Mouse (Mus musculus): ENCODE measurements around the gene Dbndd1. TPM values are rescaled to one million over a fixed set of nuclear protein-coding genes. Genes with fewer than 3 reads are reported as not detected.

The Dbndd1 gene
- polyA plus RNA-seq, 1 experiment from 2014 or later, result 0.15 TPM

- no peak overlapping the region for H3K27ac ChIP-seq (ENCODE audit: low read length)
- no peaks in the 10 kb centered on the region for H3K9me3 ChIP-seq (replicated peaks; ENCODE audit: control insufficient read depth, low read length)
- ATAC-seq (ENCODE audit: low read depth), result no peak
- H3K36me3 ChIP-seq (ENCODE audit: control insufficient read depth, insufficient read depth), result no peaks in the 10 kb centered on the region
- peak overlapping the region; percentile 72 for H3K4me2 ChIP-seq (ENCODE audit: low read depth, low read length)
- 32% methylated on average over 10 of the region's 10 CpGs for WGBS (ENCODE audit: insufficient replicate concordance)
- peak overlapping the region; percentile 64; the same call in 1 of the 2 replicates for H3K4me3 ChIP-seq (ENCODE audit: low read depth, low read length)
- peaks cover 13% of the 10 kb centered on the region for H3K4me1 ChIP-seq (ENCODE audit: control insufficient read depth, low read depth, low read length)
- no peak overlapping the region for H3K9ac ChIP-seq (ENCODE audit: low read depth, low read length)
- H3K27me3 ChIP-seq (ENCODE audit: control insufficient read depth, insufficient read depth, low read depth, low read length), result peaks cover 38% of the 10 kb centered on the region
Observed at GRCm38 (mm10) chr8:123518172-123518571, 2.9 kb upstream of the Dbndd1 start.

DNA sequence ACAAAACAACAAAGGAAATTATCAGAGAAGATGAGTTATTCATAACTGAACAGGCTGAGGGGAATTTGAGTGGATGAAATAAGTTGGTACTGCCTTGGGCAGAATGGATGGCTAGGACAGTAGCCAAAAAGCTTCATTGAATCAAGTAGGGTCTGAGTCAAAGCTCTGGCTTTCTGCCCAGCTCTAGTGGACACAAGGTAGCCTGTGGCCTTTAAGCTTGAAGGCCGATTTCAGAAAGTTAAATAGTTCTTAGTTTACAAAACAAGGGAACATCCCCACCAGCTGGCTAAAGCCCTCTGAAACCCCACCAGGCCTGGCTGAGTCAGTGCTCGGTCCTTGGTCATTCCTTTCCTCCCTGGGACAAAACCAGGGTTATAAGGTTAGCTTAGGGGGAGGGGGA, 1.3 kb upstream of the Dbndd1 start:
- Histone ChIP-seq H3K27ac (ENCODE audit: low read length) (no peak overlapping the region), H3K9ac (ENCODE audit: low read depth, low read length) (no peak overlapping the region), H3K27me3 (ENCODE audit: control insufficient read depth, insufficient read depth, low read depth, low read length) (peaks cover 45% of the 10 kb centered on the region), H3K36me3 (ENCODE audit: control insufficient read depth, insufficient read depth) (no peaks in the 10 kb centered on the region), H3K9me3 (replicated peaks; ENCODE audit: control insufficient read depth, low read length) (no peaks in the 10 kb centered on the region), H3K4me3 (ENCODE audit: low read depth, low read length) (no peak overlapping the region), H3K4me2 (ENCODE audit: low read depth, low read length) (no peak overlapping the region), H3K4me1 (ENCODE audit: control insufficient read depth, low read depth, low read length) (peaks cover 13% of the 10 kb centered on the region)
- WGBS (ENCODE audit: insufficient replicate concordance), result 27% methylated on average over 2 of the region's 2 CpGs
- no peak for ATAC-seq (ENCODE audit: low read depth)

DNA sequence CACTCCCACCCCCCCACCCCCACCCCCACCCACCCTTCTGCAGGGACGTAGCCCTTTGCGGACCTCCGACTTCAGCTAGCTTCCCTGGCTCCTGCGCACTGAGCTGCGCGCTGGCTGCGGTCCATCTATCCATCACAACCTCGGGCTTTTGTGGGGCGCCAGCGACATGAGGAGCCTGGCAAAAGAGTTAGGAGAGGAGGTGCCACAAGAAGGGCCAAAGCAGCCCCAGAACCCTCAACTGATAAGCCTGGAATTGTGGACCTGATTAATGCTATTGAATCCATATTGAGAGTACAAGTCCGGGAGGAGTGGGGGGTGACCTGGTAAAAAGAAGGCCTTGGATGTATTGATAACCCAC, 256 bp upstream of the Dbndd1 start:
- Histone ChIP-seq H3K4me1 (ENCODE audit: control insufficient read depth, low read depth, low read length) (peaks cover 13% of the 10 kb centered on the region), H3K4me2 (ENCODE audit: low read depth, low read length) (peak overlapping the region; percentile 71; the same call in 1 of the 2 replicates), H3K9ac (ENCODE audit: low read depth, low read length) (no peak overlapping the region), H3K27ac (ENCODE audit: low read length) (no peak overlapping the region), H3K4me3 (ENCODE audit: low read depth, low read length) (no peak overlapping the region), H3K27me3 (ENCODE audit: control insufficient read depth, insufficient read depth, low read depth, low read length) (peaks cover 45% of the 10 kb centered on the region), H3K9me3 (replicated peaks; ENCODE audit: control insufficient read depth, low read length) (no peaks in the 10 kb centered on the region), H3K36me3 (ENCODE audit: control insufficient read depth, insufficient read depth) (no peaks in the 10 kb centered on the region)
- 3% methylated on average over 11 of the region's 11 CpGs for WGBS (ENCODE audit: insufficient replicate concordance)
- ATAC-seq (ENCODE audit: low read depth), result no peak

DNA sequence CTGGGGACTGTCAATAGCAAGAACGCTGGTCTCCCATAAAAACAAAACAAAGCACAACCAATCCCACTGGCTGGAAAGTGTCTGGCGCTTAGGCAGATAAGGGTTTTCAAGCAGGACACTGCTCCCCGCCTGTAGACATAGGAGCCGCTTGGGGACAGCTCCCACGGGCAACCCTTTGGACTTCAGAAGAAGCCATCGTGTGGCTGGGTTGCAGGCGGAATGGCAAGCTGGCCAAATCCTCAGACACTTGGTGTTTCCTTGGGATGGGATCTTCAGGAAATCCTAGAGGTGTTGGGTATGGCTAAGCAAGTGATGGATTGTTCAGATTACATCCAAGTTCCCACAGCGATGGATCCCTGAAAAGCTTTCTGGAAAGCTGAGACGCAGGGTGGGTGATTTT, 1.1 kb downstream of the Dbndd1 start:
- WGBS (ENCODE audit: insufficient replicate concordance), result 7% methylated on average over 9 of the region's 9 CpGs
- Histone ChIP-seq H3K36me3 (ENCODE audit: control insufficient read depth, insufficient read depth) (no peaks in the 10 kb centered on the region), H3K27me3 (ENCODE audit: control insufficient read depth, insufficient read depth, low read depth, low read length) (peaks cover 45% of the 10 kb centered on the region), H3K9ac (ENCODE audit: low read depth, low read length) (no peak overlapping the region), H3K4me3 (ENCODE audit: low read depth, low read length) (no peak overlapping the region), H3K4me2 (ENCODE audit: low read depth, low read length) (no peak overlapping the region), H3K4me1 (ENCODE audit: control insufficient read depth, low read depth, low read length) (peaks cover 10% of the 10 kb centered on the region), H3K27ac (ENCODE audit: low read length) (no peak overlapping the region), H3K9me3 (replicated peaks; ENCODE audit: control insufficient read depth, low read length) (no peaks in the 10 kb centered on the region)
- ATAC-seq (ENCODE audit: low read depth), result no peak

DNA sequence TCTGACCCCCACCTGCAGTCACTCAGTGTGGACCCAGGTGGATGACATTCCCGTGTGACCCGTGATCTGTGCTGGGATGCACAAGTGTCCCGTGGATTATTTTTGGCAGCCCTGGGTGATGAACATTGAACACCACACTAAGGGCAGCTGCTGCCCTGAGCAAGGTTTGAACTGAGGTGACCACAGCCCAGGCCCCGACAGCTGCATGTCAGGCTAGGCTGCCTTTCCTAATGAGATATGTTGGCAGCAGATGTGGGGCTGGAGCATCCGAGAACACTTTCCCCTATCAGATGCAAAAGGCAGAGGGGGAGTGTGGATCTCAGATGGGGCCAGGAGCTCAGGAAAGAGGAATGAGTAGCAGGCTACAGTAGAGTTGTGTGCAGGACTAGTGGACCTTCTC, 4.4 kb downstream of the Dbndd1 start:
- H3K27me3 ChIP-seq (ENCODE audit: control insufficient read depth, insufficient read depth, low read depth, low read length), result peaks cover 33% of the 10 kb centered on the region
- H3K27ac ChIP-seq (ENCODE audit: low read length), result no peak overlapping the region
- peaks cover 5% of the 10 kb centered on the region; the same call in 1 of the 2 replicates for H3K4me1 ChIP-seq (ENCODE audit: control insufficient read depth, low read depth, low read length)
- no peak overlapping the region for H3K9ac ChIP-seq (ENCODE audit: low read depth, low read length)
- no peaks in the 10 kb centered on the region for H3K9me3 ChIP-seq (replicated peaks; ENCODE audit: control insufficient read depth, low read length)
- no peak overlapping the region for H3K4me3 ChIP-seq (ENCODE audit: low read depth, low read length)
- 61% methylated on average over 5 of the region's 5 CpGs for WGBS (ENCODE audit: insufficient replicate concordance)
- H3K4me2 ChIP-seq (ENCODE audit: low read depth, low read length), result no peak overlapping the region
- H3K36me3 ChIP-seq (ENCODE audit: control insufficient read depth, insufficient read depth), result no peaks in the 10 kb centered on the region
- no peak for ATAC-seq (ENCODE audit: low read depth)

- H3K4me3 ChIP-seq (ENCODE audit: low read depth, low read length), result no peak overlapping the region
- H3K4me1 ChIP-seq (ENCODE audit: control insufficient read depth, low read depth, low read length), result no peaks in the 10 kb centered on the region
- H3K36me3 ChIP-seq (ENCODE audit: control insufficient read depth, insufficient read depth), result peaks cover 15% of the 10 kb centered on the region
- no peak overlapping the region for H3K4me2 ChIP-seq (ENCODE audit: low read depth, low read length)
- no peak overlapping the region for H3K9ac ChIP-seq (ENCODE audit: low read depth, low read length)
- H3K27ac ChIP-seq (ENCODE audit: low read length), result no peak overlapping the region
- H3K9me3 ChIP-seq (replicated peaks; ENCODE audit: control insufficient read depth, low read length), result no peaks in the 10 kb centered on the region
- WGBS (ENCODE audit: insufficient replicate concordance), result 40% methylated on average over 5 of the region's 5 CpGs
- no peaks in the 10 kb centered on the region for H3K27me3 ChIP-seq (ENCODE audit: control insufficient read depth, insufficient read depth, low read depth, low read length)
- ATAC-seq (ENCODE audit: low read depth), result no peak
Observed at GRCm38 (mm10) chr8:123507153-123507552, 8.1 kb downstream of the Dbndd1 start.

GRCm38 (mm10) chr8:123505695-123506094, 9.6 kb downstream of the Dbndd1 start:
- no peak for ATAC-seq (ENCODE audit: low read depth)
- 79% methylated on average over 9 of the region's 9 CpGs for WGBS (ENCODE audit: insufficient replicate concordance)
- Histone ChIP-seq H3K4me2 (ENCODE audit: low read depth, low read length) (no peak overlapping the region), H3K36me3 (ENCODE audit: control insufficient read depth, insufficient read depth) (peaks cover 25% of the 10 kb centered on the region), H3K9me3 (replicated peaks; ENCODE audit: control insufficient read depth, low read length) (no peaks in the 10 kb centered on the region), H3K27me3 (ENCODE audit: control insufficient read depth, insufficient read depth, low read depth, low read length) (no peaks in the 10 kb centered on the region), H3K4me3 (ENCODE audit: low read depth, low read length) (no peak overlapping the region), H3K27ac (ENCODE audit: low read length) (no peak overlapping the region), H3K9ac (ENCODE audit: low read depth, low read length) (no peak overlapping the region), H3K4me1 (ENCODE audit: control insufficient read depth, low read depth, low read length) (no peaks in the 10 kb centered on the region)

- WGBS (ENCODE audit: insufficient replicate concordance), result 72% methylated on average over 4 of the region's 4 CpGs
- ATAC-seq (ENCODE audit: low read depth), result no peak
Observed at GRCm38 (mm10) chr8:123505267-123505666, 10.0 kb downstream of the Dbndd1 start.

DNA sequence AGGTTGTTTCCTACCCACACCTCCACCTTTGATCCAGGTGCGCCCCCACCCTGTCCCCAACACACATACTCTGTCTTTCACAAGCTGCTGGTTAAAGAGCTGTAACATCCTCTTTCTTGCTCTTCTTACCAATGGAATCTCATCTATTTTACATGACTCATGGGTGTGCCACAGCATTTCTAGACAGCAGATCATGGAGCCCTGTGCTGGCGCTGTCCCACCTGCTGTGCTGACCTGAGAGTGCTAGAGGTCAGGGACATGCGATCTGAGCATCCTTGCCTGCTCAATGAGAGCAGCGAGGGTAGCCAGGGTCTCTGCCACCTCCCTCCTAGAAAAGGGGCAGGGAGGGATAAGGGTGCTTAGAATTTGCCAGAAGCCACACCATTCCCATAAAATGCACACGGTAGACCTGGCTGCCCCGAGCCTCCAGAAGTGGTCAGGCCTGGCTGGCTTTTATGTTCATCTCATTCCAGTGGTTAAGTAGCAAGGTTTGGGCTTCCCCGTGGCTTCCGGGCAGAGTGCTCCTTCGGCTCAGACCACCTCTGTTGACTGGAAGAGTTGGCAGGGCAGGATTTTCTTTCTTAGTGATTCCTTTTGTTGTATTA, 10.6 kb downstream of the Dbndd1 start:
- H3K36me3 ChIP-seq (ENCODE audit: control insufficient read depth, insufficient read depth), result peaks cover 25% of the 10 kb centered on the region
- no peak overlapping the region for H3K27ac ChIP-seq (ENCODE audit: low read length)
- 81% methylated on average over 9 of the region's 9 CpGs for WGBS (ENCODE audit: insufficient replicate concordance)
- no peaks in the 10 kb centered on the region for H3K9me3 ChIP-seq (replicated peaks; ENCODE audit: control insufficient read depth, low read length)
- no peak overlapping the region for H3K9ac ChIP-seq (ENCODE audit: low read depth, low read length)
- no peak for ATAC-seq (ENCODE audit: low read depth)
- H3K4me3 ChIP-seq (ENCODE audit: low read depth, low read length), result no peak overlapping the region
- H3K4me1 ChIP-seq (ENCODE audit: control insufficient read depth, low read depth, low read length), result no peaks in the 10 kb centered on the region
- no peak overlapping the region for H3K4me2 ChIP-seq (ENCODE audit: low read depth, low read length)
- H3K27me3 ChIP-seq (ENCODE audit: control insufficient read depth, insufficient read depth, low read depth, low read length), result no peaks in the 10 kb centered on the region

More at GRCm38 (mm10) chr8:123505267-123505666, 10.0 kb downstream of the Dbndd1 start:
- Histone ChIP-seq H3K9ac (ENCODE audit: low read depth, low read length) (no peak overlapping the region), H3K4me2 (ENCODE audit: low read depth, low read length) (no peak overlapping the region), H3K36me3 (ENCODE audit: control insufficient read depth, insufficient read depth) (peaks cover 25% of the 10 kb centered on the region), H3K27me3 (ENCODE audit: control insufficient read depth, insufficient read depth, low read depth, low read length) (no peaks in the 10 kb centered on the region), H3K27ac (ENCODE audit: low read length) (no peak overlapping the region), H3K4me1 (ENCODE audit: control insufficient read depth, low read depth, low read length) (no peaks in the 10 kb centered on the region), H3K9me3 (replicated peaks; ENCODE audit: control insufficient read depth, low read length) (no peaks in the 10 kb centered on the region), H3K4me3 (ENCODE audit: low read depth, low read length) (no peak overlapping the region)
